5 mouse cellular contexts compared by ENCODE assay signal in genomic region chr1:52540124-52540523, GRCm38 (mm10). TPM values are rescaled to one million over a fixed set of nuclear protein-coding genes. Genes with fewer than 3 reads are reported as not detected.
DNase-seq lines count a peak whose midpoint lies in the region; ATAC-seq lines count a peak whose summit lies in the region.
"Not testable (repeated sequence)": the region's sequence is repeated elsewhere in the genome, so short reads cannot be mapped to it uniquely, and the experiment has no call there.

No protein-coding gene starts in this region.

- not testable (repeated sequence) for H3K36me3 ChIP-seq in heart, embryonic 10.5 days; heart, embryonic 12.5 days; heart, embryonic 14.5 days (ENCODE audit: control insufficient read depth, insufficient read depth, low read length); heart, embryonic 16.5 days (ENCODE audit: control insufficient read depth, insufficient read depth)

- H3K27me3 ChIP-seq in heart, embryonic 10.5 days (ENCODE audit: insufficient read depth, poor library complexity, severe bottlenecking); heart, embryonic 12.5 days (replicated peaks); heart, embryonic 14.5 days (ENCODE audit: control insufficient read depth, insufficient read depth, low read length); heart, embryonic 16.5 days (ENCODE audit: control insufficient read depth, insufficient read depth, low read length): not testable (repeated sequence)

- not testable (repeated sequence) for ATAC-seq in heart, embryonic 12.5 days (ENCODE audit: insufficient number of reproducible peaks, low FRiP score); heart, embryonic 14.5 days (ENCODE audit: insufficient number of reproducible peaks, insufficient read depth, low FRiP score, low read depth)
- ATAC-seq in heart, embryonic 16.5 days (replicated peaks; ENCODE audit: extremely low read depth, insufficient read depth, low FRiP score): peak; percentile 75

- H3K9me3 ChIP-seq in heart, embryonic 10.5 days; heart, embryonic 12.5 days (replicated peaks); heart, embryonic 14.5 days (ENCODE audit: control insufficient read depth, low read length); heart, embryonic 16.5 days (replicated peaks; ENCODE audit: control insufficient read depth, low read length): not testable (repeated sequence)

- peak overlapping the region; percentile 39; the same call in 1 of the 2 replicates for H3K4me2 ChIP-seq in heart, embryonic 12.5 days
- H3K4me2 ChIP-seq in heart, embryonic 14.5 days (ENCODE audit: low read length): peak overlapping the region; percentile 31; the same call in 1 of the 2 replicates
- H3K4me2 ChIP-seq in heart, embryonic 16.5 days (ENCODE audit: low read depth, low read length): not testable (repeated sequence)

- H3K27ac ChIP-seq in heart, embryonic 10.5 days: peak overlapping the region; percentile 79
- peak overlapping the region; percentile 17; the same call in 1 of the 2 replicates for H3K27ac ChIP-seq in heart, embryonic 12.5 days (ENCODE audit: poor library complexity, severe bottlenecking)
- H3K27ac ChIP-seq in heart, embryonic 14.5 days (replicated peaks in 1 of 2; ENCODE audit: control insufficient read depth in 1 of 2, insufficient read depth in 1 of 2, low read depth in 2 of 2, low read length in 2 of 2): peak overlapping the region; percentile 14 to 53
- H3K27ac ChIP-seq in heart, embryonic 16.5 days (ENCODE audit: low read length): 0 out of 2 replicates have a peak overlapping the region, but pooled peaks have one; percentile 19

- not testable (repeated sequence) for H3K4me1 ChIP-seq in heart, embryonic 10.5 days; heart, embryonic 12.5 days (replicated peaks); heart, embryonic 14.5 days (ENCODE audit: control insufficient read depth in 2 of 2, insufficient read depth in 2 of 2, low read length in 2 of 2); heart, embryonic 16.5 days (ENCODE audit: control insufficient read depth, insufficient read depth, low read length)

- H3K9ac ChIP-seq in heart, embryonic 12.5 days; heart, embryonic 14.5 days (ENCODE audit: low read length); heart, embryonic 16.5 days (ENCODE audit: low read length): not testable (repeated sequence)

- not testable (repeated sequence) for DNase-seq in heart, embryonic 10.5 days (ENCODE audit: low spot score)
- peak; percentile 2 to 5 for DNase-seq in heart, postnatal 10 days

- H3K4me3 ChIP-seq in heart, embryonic 10.5 days; heart, embryonic 12.5 days; heart, embryonic 14.5 days (ENCODE audit: control insufficient read depth in 1 of 2, insufficient read depth in 1 of 2, low read depth in 1 of 2, low read length in 2 of 2); heart, embryonic 16.5 days (ENCODE audit: low read length): not testable (repeated sequence)

- WGBS in heart, embryonic 10.5 days: 35% methylated on average over 3 of the region's 3 CpGs
- 30% methylated on average over 3 of the region's 3 CpGs for WGBS in heart, embryonic 12.5 days
- WGBS in heart, embryonic 14.5 days: 30% methylated on average over 3 of the region's 3 CpGs
- WGBS in heart, embryonic 16.5 days: 39% methylated on average over 3 of the region's 3 CpGs

- intact Hi-C loops in heart, postnatal 10 days (cut with DNase I): not testable (repeated sequence)

RNA-seq across cellular contexts. Expression of gene Nab1, which starts 39.6 kb away (rescaled TPM):
- polyA plus RNA-seq in heart, embryonic 10.5 days (2016; fragmentation: Nextera tagmentation; extraction: Ambion mirVana): 20.4 and 29.4 TPM in 2 replicates
- polyA plus RNA-seq in heart, embryonic 12.5 days (2016; fragmentation: Nextera tagmentation; extraction: Ambion mirVana): 29.3 and 32.7 TPM in 2 replicates
- 32.2 and 32.3 TPM in 2 replicates for polyA plus RNA-seq in heart, embryonic 14.5 days (2014; fragmentation: Nextera tagmentation; extraction: Ambion mirVana)
- polyA plus RNA-seq in heart, embryonic 16.5 days (2015; fragmentation: Nextera tagmentation; extraction: Ambion mirVana): 15.9 and 16.0 TPM in 2 replicates
- 10 to 100 TPM; 30.9 to 33.3 TPM for total RNA-seq in heart, postnatal 10 days (2021)

Comparison
In these comparisons a context has a peak if more than half of its experiments do, and no peak if none do; other contexts are left out.
1. H3K27ac ChIP-seq: peak in every context shown above with its lines; median percentile 79 in heart, embryonic 10.5 days; 34 in heart, embryonic 14.5 days; 19 in heart, embryonic 16.5 days; 17 in heart, embryonic 12.5 days.